Mouse (Mus musculus): Measurements from ENCODE around the gene Ptpro. TPM values are rescaled to one million over a fixed set of nuclear protein-coding genes. Genes with fewer than 3 reads are reported as not detected.

Gene Ptpro
- polyA plus RNA-seq, 1 experiment, result not detected

DNA sequence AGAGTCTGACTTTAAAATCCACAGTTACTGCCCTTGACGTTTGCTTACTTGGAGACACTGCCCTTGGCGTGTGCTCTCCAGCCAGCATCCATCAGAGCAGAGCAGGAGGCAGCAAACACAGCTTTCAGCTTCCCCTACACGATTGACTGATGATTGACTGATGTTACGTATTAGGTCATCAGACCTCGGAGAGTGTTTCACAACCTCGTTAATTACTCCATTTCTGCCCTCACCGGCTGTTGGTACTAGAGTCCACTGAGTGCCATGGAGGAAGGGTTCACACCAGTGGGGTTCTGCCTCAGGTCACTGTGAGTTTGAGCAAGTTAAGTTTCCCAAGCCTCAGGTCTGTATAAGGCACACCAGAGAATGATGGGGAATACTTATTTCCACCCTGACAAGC lies 143.0 kb downstream of the Ptpro start:
- Histone ChIP-seq H3K4me3 (replicated peaks) (no peak overlapping the region), H3K4me1 (ENCODE audit: control insufficient read depth) (no peaks in the 10 kb centered on the region), H3K36me3 (ENCODE audit: control insufficient read depth) (no peaks in the 10 kb centered on the region), H3K27me3 (ENCODE audit: control insufficient read depth) (no peaks in the 10 kb centered on the region), H3K9me3 (ENCODE audit: control insufficient read depth, low read length) (no peaks in the 10 kb centered on the region)
- TF ChIP-seq GATA1 (IDR thresholded peaks at IDR 0.05; ENCODE audit: low read length) (no peak), TAL1 (IDR thresholded peaks at IDR 0.05; ENCODE audit: low read length) (no peak)

DNA sequence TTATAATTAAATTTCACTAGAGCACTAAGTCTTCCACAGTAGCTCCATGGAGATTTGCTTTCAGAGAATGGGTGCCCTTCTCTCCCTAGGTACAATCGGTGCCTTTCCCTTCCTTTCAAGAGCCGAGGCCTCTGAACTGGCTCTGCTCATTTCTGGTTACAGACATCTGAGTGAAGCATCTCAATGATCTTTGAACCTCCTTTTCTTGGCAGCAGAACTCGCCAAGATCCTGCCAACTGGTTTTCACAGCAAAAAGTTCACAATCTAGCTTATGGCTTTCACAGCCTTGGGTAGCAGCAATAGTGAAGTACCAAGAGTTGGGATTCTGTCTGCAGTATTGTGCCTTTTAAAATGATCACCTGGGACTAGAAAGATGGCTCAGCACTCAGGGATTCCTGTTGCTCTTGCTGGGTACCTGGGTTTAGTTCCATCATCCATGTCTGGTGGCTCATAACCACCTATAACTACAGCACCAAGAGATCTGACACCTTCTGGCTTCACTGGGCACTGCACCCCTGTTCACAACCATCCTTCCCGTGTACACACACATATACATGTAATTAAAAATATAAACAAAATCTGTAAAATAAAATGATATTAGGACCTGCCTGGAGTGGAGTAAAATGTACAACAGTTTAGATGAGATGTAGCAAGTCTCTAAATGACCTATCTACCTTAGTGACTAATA lies 144.1 kb downstream of the Ptpro start:
- H3K36me3 ChIP-seq (ENCODE audit: control insufficient read depth), result no peaks in the 10 kb centered on the region
- no peaks in the 10 kb centered on the region for H3K9me3 ChIP-seq (ENCODE audit: control insufficient read depth, low read length)
- no peak overlapping the region for H3K4me3 ChIP-seq (replicated peaks)
- TF ChIP-seq GATA1 (IDR thresholded peaks at IDR 0.05; ENCODE audit: low read length) (no peak), TAL1 (IDR thresholded peaks at IDR 0.05; ENCODE audit: low read length) (no peak)
- H3K27me3 ChIP-seq (ENCODE audit: control insufficient read depth), result no peaks in the 10 kb centered on the region
- no peaks in the 10 kb centered on the region for H3K4me1 ChIP-seq (ENCODE audit: control insufficient read depth)

DNA sequence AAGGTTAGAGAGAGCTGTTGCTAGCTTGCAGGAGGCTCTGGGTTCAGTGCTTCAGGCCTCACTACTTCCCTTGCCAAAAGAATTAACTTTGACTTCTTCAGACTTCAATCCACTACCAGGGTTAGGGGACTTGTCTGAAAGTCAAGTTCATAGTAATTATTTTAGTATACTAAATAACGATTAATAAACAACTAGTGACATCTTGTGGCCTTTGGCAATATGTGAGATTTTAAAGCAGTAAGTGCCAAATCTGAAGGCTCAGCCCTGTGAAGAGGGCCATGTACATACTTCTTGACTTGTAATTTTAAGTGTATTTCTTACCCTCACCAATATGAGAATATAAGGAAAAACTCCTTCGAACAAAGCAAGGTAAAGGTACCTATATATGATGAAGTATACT lies 145.2 kb downstream of the Ptpro start:
- Histone ChIP-seq H3K27me3 (ENCODE audit: control insufficient read depth) (no peaks in the 10 kb centered on the region), H3K9me3 (ENCODE audit: control insufficient read depth, low read length) (no peaks in the 10 kb centered on the region), H3K4me1 (ENCODE audit: control insufficient read depth) (no peaks in the 10 kb centered on the region), H3K36me3 (ENCODE audit: control insufficient read depth) (no peaks in the 10 kb centered on the region), H3K4me3 (replicated peaks) (no peak overlapping the region)
- no peak for TF ChIP-seq TAL1 (IDR thresholded peaks at IDR 0.05; ENCODE audit: low read length)
- TF ChIP-seq GATA1 (IDR thresholded peaks at IDR 0.05; ENCODE audit: low read length), result no peak

DNA sequence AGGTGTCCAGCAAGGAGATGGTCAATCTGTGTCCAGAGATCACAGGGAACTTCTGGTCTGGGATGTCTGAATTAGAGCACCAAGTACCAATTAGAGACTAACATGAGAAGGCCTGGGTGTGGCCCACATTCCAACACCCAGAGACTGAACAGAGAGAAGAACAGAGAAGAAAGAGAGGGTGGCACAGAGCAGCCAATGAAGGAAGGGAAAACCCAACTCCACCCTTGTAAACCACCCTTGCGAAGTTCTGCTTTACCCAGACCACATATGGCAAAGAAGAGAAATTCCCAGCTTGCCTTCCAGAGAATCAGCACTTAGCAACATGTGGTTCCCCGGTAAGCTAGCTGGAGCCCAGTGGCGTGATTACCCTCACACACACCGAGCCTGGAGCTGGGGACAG lies 152.1 kb downstream of the Ptpro start:
- Histone ChIP-seq H3K9me3 (ENCODE audit: control insufficient read depth, low read length) (no peaks in the 10 kb centered on the region), H3K4me3 (replicated peaks) (no peak overlapping the region), H3K4me1 (ENCODE audit: control insufficient read depth) (no peaks in the 10 kb centered on the region), H3K27me3 (ENCODE audit: control insufficient read depth) (no peaks in the 10 kb centered on the region), H3K36me3 (ENCODE audit: control insufficient read depth) (no peaks in the 10 kb centered on the region)
- no peak for TF ChIP-seq TAL1 (IDR thresholded peaks at IDR 0.05; ENCODE audit: low read length)
- TF ChIP-seq GATA1 (IDR thresholded peaks at IDR 0.05; ENCODE audit: low read length), result no peak

DNA sequence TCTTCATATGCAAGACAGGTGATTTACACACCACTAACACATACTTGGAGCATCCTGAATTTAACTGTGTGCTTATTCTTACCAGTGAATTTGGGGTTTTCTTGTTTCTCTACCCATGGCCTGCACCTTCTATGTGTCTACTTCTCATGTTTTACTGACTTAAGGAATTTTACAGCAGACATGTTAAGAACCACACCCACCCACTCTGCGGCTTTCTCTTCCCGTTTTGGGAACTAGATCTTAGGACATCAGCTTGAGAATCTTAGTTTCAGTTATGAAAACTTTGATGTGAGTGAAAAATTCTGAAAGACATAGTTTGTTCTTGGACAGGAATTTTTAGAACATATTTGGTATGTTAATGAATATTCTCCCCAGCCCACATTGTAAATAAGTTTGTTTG lies 153.6 kb downstream of the Ptpro start:
- Histone ChIP-seq H3K36me3 (ENCODE audit: control insufficient read depth) (no peaks in the 10 kb centered on the region), H3K4me3 (replicated peaks) (no peak overlapping the region), H3K9me3 (ENCODE audit: control insufficient read depth, low read length) (no peaks in the 10 kb centered on the region), H3K4me1 (ENCODE audit: control insufficient read depth) (no peaks in the 10 kb centered on the region), H3K27me3 (ENCODE audit: control insufficient read depth) (no peaks in the 10 kb centered on the region)
- TF ChIP-seq GATA1 (IDR thresholded peaks at IDR 0.05; ENCODE audit: low read length) (no peak), TAL1 (IDR thresholded peaks at IDR 0.05; ENCODE audit: low read length) (no peak)

DNA sequence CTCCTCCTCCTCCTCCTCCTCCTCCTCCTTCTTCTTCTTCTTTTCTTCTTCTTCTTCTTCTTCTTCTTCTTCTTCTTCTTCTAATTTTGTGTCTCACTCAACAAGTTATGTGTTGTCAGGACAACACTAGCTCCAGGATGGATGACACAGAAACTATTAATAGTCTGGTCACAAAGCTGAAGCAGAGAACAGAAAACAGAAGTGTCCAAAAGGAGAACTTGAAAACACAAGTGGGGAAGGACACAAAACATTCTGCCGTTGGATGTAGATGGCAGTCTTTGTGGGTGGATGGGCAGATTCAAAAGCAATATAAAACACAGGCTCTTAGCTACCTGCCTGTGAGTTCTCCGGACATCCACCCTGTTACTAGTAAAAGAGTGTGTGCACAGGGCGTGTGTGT lies 158.4 kb downstream of the Ptpro start:
- H3K27me3 ChIP-seq (ENCODE audit: control insufficient read depth), result no peaks in the 10 kb centered on the region
- TF ChIP-seq GATA1 (IDR thresholded peaks at IDR 0.05; ENCODE audit: low read length), result no peak
- no peak for TF ChIP-seq TAL1 (IDR thresholded peaks at IDR 0.05; ENCODE audit: low read length)
- no peaks in the 10 kb centered on the region for H3K9me3 ChIP-seq (ENCODE audit: control insufficient read depth, low read length)
- H3K4me3 ChIP-seq (replicated peaks), result no peak overlapping the region
- no peaks in the 10 kb centered on the region for H3K4me1 ChIP-seq (ENCODE audit: control insufficient read depth)
- H3K36me3 ChIP-seq (ENCODE audit: control insufficient read depth), result no peaks in the 10 kb centered on the region

DNA sequence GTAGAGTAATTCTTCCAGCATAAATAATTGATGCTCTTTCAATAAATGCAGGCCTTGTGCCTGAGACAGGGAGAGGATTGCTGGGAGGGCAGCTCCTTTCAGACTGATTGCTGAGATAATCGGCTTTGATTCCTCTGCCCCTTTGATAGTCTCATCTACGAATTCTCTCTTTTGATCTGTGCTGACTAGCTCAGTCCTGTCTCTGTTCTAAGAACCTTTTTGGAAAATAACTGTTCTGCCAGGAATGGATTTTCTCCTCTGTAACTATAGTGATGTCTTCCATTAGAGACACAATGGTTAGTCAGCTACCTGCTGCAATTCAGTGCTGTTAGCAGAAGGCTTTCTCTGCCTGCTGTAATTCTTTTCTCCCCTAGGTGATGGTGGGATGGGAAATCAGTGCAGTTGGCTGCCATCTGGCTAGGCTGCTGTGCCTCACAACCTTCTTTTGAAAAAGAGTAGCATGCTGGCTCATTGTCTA lies 159.8 kb downstream of the Ptpro start:
- Histone ChIP-seq H3K4me3 (replicated peaks) (no peak overlapping the region), H3K36me3 (ENCODE audit: control insufficient read depth) (no peaks in the 10 kb centered on the region), H3K4me1 (ENCODE audit: control insufficient read depth) (no peaks in the 10 kb centered on the region), H3K27me3 (ENCODE audit: control insufficient read depth) (no peaks in the 10 kb centered on the region), H3K9me3 (ENCODE audit: control insufficient read depth, low read length) (no peaks in the 10 kb centered on the region)
- TF ChIP-seq GATA1 (IDR thresholded peaks at IDR 0.05; ENCODE audit: low read length) (no peak), TAL1 (IDR thresholded peaks at IDR 0.05; ENCODE audit: low read length) (no peak)

DNA sequence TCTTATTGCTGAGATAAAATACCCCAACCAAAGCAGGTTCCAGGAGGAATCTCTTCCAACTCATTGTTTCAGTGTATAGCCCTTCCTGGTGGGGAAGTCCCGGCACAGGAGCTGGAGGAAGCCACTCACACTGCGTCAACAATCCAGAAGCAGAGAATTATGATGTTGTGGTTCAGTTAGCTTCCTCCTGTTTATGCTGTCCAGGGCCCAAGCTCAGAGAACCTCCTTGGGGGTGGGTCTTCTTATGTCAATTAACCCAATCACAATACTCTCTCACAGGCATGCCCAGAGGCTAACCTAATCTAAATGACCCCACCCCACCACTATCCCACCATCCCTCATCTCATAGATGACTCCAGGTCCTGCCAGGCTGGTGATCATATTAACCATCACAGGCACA lies 160.9 kb downstream of the Ptpro start:
- TF ChIP-seq GATA1 (IDR thresholded peaks at IDR 0.05; ENCODE audit: low read length), result no peak
- no peak for TF ChIP-seq TAL1 (IDR thresholded peaks at IDR 0.05; ENCODE audit: low read length)
- Histone ChIP-seq H3K9me3 (ENCODE audit: control insufficient read depth, low read length) (no peaks in the 10 kb centered on the region), H3K36me3 (ENCODE audit: control insufficient read depth) (no peaks in the 10 kb centered on the region), H3K4me3 (replicated peaks) (no peak overlapping the region), H3K4me1 (ENCODE audit: control insufficient read depth) (no peaks in the 10 kb centered on the region), H3K27me3 (ENCODE audit: control insufficient read depth) (no peaks in the 10 kb centered on the region)

DNA sequence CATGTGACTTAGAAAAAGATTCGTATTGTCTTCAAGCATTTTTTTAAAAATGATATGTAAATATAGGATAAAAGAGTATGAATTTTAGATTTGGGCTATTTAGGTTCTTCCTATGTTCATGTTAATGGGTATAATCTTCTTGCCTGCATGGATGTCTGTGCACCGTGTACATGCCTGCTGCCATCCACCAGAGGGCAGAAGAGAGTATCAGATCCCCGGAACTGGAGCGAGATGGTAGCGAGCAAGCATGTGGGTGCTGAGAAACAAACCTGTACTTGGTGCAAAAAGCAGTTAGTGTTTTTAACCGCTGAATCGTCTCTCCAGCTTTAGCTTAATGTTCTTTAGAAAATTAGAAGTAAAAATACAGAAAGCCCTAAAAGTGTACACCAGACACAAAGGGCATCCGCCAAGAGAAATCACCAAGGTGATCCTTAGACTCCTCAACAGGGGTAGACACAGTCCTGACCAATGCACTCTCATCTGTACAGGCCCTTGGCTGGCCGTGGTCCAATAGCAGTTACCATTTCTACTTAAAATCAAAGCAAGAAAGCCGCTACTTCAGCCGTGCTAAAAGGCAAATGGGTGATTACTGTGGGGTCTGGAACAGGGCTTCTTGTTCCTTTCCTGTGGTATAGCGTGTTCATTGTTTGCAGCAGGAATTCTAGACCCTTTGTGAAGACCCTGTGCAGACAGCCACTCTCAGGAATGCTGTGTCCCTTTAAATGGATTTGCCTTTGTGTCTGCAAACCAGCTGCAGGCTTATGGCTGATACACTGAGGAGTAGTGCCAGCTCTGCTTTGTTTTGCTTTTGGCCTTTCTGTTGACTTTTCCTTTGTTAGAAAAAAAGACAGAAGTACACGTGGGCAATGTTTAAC lies 162.6 kb downstream of the Ptpro start:
- Histone ChIP-seq H3K4me3 (replicated peaks) (no peak overlapping the region), H3K27me3 (ENCODE audit: control insufficient read depth) (no peaks in the 10 kb centered on the region), H3K36me3 (ENCODE audit: control insufficient read depth) (no peaks in the 10 kb centered on the region), H3K4me1 (ENCODE audit: control insufficient read depth) (no peaks in the 10 kb centered on the region), H3K9me3 (ENCODE audit: control insufficient read depth, low read length) (no peaks in the 10 kb centered on the region)
- TF ChIP-seq GATA1 (IDR thresholded peaks at IDR 0.05; ENCODE audit: low read length) (no peak), TAL1 (IDR thresholded peaks at IDR 0.05; ENCODE audit: low read length) (no peak)
